Mouse (Mus musculus): ENCODE measurements around the gene Ncoa5.

- no peak for TF ChIP-seq CTCF (IDR thresholded peaks at IDR 0.05; ENCODE audit: low read depth, low read length)
- no peak for TF ChIP-seq TAL1 (conservative IDR thresholded peaks at IDR 0.05; ENCODE audit: low read depth, low read length)
- TF ChIP-seq GATA1 (IDR thresholded peaks at IDR 0.05; ENCODE audit: borderline replicate concordance, low read length): no peak
- TF ChIP-seq GATA2 (IDR thresholded peaks at IDR 0.05; ENCODE audit: borderline replicate concordance, low read depth, low read length): no peak
- TF ChIP-seq POLR2AphosphoS5 (IDR thresholded peaks at IDR 0.05; ENCODE audit: insufficient replicate concordance, low read depth, low read length): no peak
These were observed 84.2 kb downstream of the Ncoa5 start for GRCm38 (mm10) chr2:164950501-164950900.

All from G1E (cell line).